Mouse (Mus musculus) stomach, postnatal 0 days (tissue): ENCODE measurements at regions not wholly inside any gene's neighbourhood (a gene's known extent, or its start where the extent isn't known, plus 50 kb on each side); places are given as distances from the start of the nearest gene placed in this dataset.

Experiments
- CTCF ChIP-seq: IDR thresholded peaks from 2 replicates; pipeline ENCODE4 v1.5.1; 2016; ENCODE audit warnings: antibody characterized with exemption, low read depth, mild to moderate bottlenecking, moderate library complexity
- EP300 ChIP-seq: optimal IDR thresholded peaks from 2 replicates; pipeline ENCODE3; 2016; ENCODE audit warnings: antibody characterized with exemption

- TF ChIP-seq CTCF (no peak), EP300 (no peak)
Observed at GRCm38 (mm10) chr8:126681948-126682651, 88.3 kb upstream of the Irf2bp2 start.
